Mouse (Mus musculus) spleen, adult 2 months (tissue): Measurements from ENCODE around the gene Tcf7l1. TPM values are rescaled to one million over a fixed set of nuclear protein-coding genes. Genes with fewer than 3 reads are reported as not detected.

Experiments used
- DNase-seq, 2 experiments: peaks; one replicate each; pipeline versions ENCODE4 v3.0.0 to v3.0.0-alpha.2; 2012 to 2021; ENCODE audit warnings: low spot score in 2 of 2, low read depth in 1 of 2
- H3K27ac ChIP-seq: fragments of 200-500 bp; 2 replicates; pipeline ENCODE4 v1.5.1; 2012; ENCODE audit warnings: low read length, inconsistent platforms; ENCODE audit not compliant: insufficient read depth
- H3K27me3 ChIP-seq: fragments of 200-500 bp; 2 replicates; pipeline ENCODE4 v1.6.1; 2012; ENCODE audit warnings: mild to moderate bottlenecking, moderate library complexity, low read length, inconsistent platforms; ENCODE audit not compliant: control insufficient read depth, insufficient read depth
- H3K36me3 ChIP-seq: fragments of 200-500 bp; 2 replicates; pipeline ENCODE4 v1.6.1; 2012; ENCODE audit warnings: mild to moderate bottlenecking, low read length, inconsistent platforms; ENCODE audit not compliant: control insufficient read depth, insufficient read depth
- H3K4me1 ChIP-seq: fragments of 200-500 bp; 2 replicates; pipeline ENCODE4 v1.6.1; 2011; ENCODE audit warnings: inconsistent platforms; ENCODE audit not compliant: control insufficient read depth, insufficient read depth, insufficient read length
- H3K4me3 ChIP-seq: fragments of 200-500 bp; 2 replicates; pipeline ENCODE4 v1.5.1; 2011; ENCODE audit warnings: mild to moderate bottlenecking, inconsistent platforms; ENCODE audit not compliant: insufficient read depth, insufficient read length; ENCODE audit errors: extremely low read depth
- CTCF ChIP-seq: fragments of 200-500 bp; IDR thresholded peaks from 2 replicates; pipeline ENCODE4 v1.5.1; 2011; ENCODE audit warnings: mild to moderate bottlenecking, inconsistent platforms; ENCODE audit not compliant: insufficient read depth, insufficient read length, insufficient replicate concordance; ENCODE audit errors: extremely low read depth
- POLR2A ChIP-seq: fragments of 200-500 bp; IDR thresholded peaks from 2 replicates; pipeline ENCODE4 v1.6.1; 2011; ENCODE audit warnings: low read depth, low read length, inconsistent platforms
- WGBS: fragments of 180-500 bp; shearing (Covaris S2); methylation state at CpG from one replicate; pipeline ENCODE4 v1.1.7; 2018; 5-methylcytosine and 5-hydroxymethylcytosine counted together
- polyA plus RNA-seq: library from polyadenylated mRNA; depleted of rRNA; stranded (reverse); fragments of >200 nt; gene quantifications from 2 replicates; pipeline ENCODE4 v1.2.3, GENCODE M21; 2012

Tcf7l1 gene
- polyA plus RNA-seq, 1 experiment, result 10.5 TPM

- no peaks in the 10 kb centered on the region for H3K4me1 ChIP-seq
- no peak overlapping the region for H3K27ac ChIP-seq
- DNase-seq, result no peak
- WGBS, result 86% methylated on average over 7 of the region's 7 CpGs
- TF ChIP-seq POLR2A (no peak), CTCF (no peak)
- H3K36me3 ChIP-seq, result no peaks in the 10 kb centered on the region
- no peaks in the 10 kb centered on the region for H3K27me3 ChIP-seq
- no peak overlapping the region for H3K4me3 ChIP-seq
Measured at GRCm38 (mm10) chr6:72656053-72656442, 133.0 kb downstream of the Tcf7l1 start.

GRCm38 (mm10) chr6:72655309-72656052, 133.6 kb downstream of the Tcf7l1 start:
- DNase-seq, result peak in 1 of 2 experiments; percentile 6
- TF ChIP-seq CTCF (no peak), POLR2A (no peak)
- no peaks in the 10 kb centered on the region for H3K36me3 ChIP-seq
- peak overlapping the region; percentile 42; the same call in 1 of the 2 replicates for H3K4me3 ChIP-seq
- no peaks in the 10 kb centered on the region for H3K4me1 ChIP-seq
- WGBS, result 26% methylated on average over 20 of the region's 20 CpGs
- H3K27me3 ChIP-seq, result no peaks in the 10 kb centered on the region
- H3K27ac ChIP-seq, result no peak overlapping the region

- DNase-seq, result no peak
- no peaks in the 10 kb centered on the region for H3K4me1 ChIP-seq
- H3K4me3 ChIP-seq, result no peak overlapping the region
- no peaks in the 10 kb centered on the region for H3K36me3 ChIP-seq
- 96% methylated on average over 6 of the region's 6 CpGs for WGBS
- H3K27ac ChIP-seq, result no peak overlapping the region
- H3K27me3 ChIP-seq, result no peaks in the 10 kb centered on the region
- no peak for TF ChIP-seq CTCF
- no peak for TF ChIP-seq POLR2A
Measured at GRCm38 (mm10) chr6:72654355-72654754, 134.7 kb downstream of the Tcf7l1 start.

- Histone ChIP-seq H3K36me3 (no peaks in the 10 kb centered on the region), H3K27ac (no peak overlapping the region), H3K4me3 (no peak overlapping the region), H3K27me3 (no peaks in the 10 kb centered on the region), H3K4me1 (no peaks in the 10 kb centered on the region)
- no peak for DNase-seq
- 84% methylated on average over 7 of the region's 7 CpGs for WGBS
- no peak for TF ChIP-seq CTCF
- no peak for TF ChIP-seq POLR2A
Measured at GRCm38 (mm10) chr6:72653419-72653818, 135.6 kb downstream of the Tcf7l1 start.

GRCm38 (mm10) chr6:72650338-72650851, 138.7 kb downstream of the Tcf7l1 start:
- DNase-seq, result no peak
- no peaks in the 10 kb centered on the region for H3K36me3 ChIP-seq
- H3K4me3 ChIP-seq, result no peak overlapping the region
- TF ChIP-seq CTCF (no peak), POLR2A (no peak)
- H3K27me3 ChIP-seq, result no peaks in the 10 kb centered on the region
- 88% methylated on average over 10 of the region's 10 CpGs for WGBS
- H3K27ac ChIP-seq, result no peak overlapping the region
- no peaks in the 10 kb centered on the region for H3K4me1 ChIP-seq

GRCm38 (mm10) chr6:72648002-72648595, 141.0 kb downstream of the Tcf7l1 start:
- TF ChIP-seq CTCF, result no peak
- no peak for TF ChIP-seq POLR2A

More at GRCm38 (mm10) chr6:72648002-72648595, 141.0 kb downstream of the Tcf7l1 start:
- no peak for DNase-seq
- no peak overlapping the region for H3K4me3 ChIP-seq
- H3K27ac ChIP-seq, result no peak overlapping the region
- H3K4me1 ChIP-seq, result no peaks in the 10 kb centered on the region
- 93% methylated on average over 12 of the region's 12 CpGs for WGBS
- H3K27me3 ChIP-seq, result no peaks in the 10 kb centered on the region
- no peaks in the 10 kb centered on the region for H3K36me3 ChIP-seq
